Mouse (Mus musculus) CD4-positive, CD25-positive, alpha-beta regulatory T cell, adult 4 months (primary cell): ENCODE measurements around the gene Tmsb15l. TPM values are rescaled to one million over a fixed set of nuclear protein-coding genes. Genes with fewer than 3 reads are reported as not detected.
"Not testable (repeated sequence)": the region's sequence is repeated elsewhere in the genome, so short reads cannot be mapped to it uniquely, and the experiment has no call there.

Experiments used
- ATAC-seq: one replicate; pipeline ENCODE4 v1.8.0; 2017
- polyA plus RNA-seq, 2 experiments: library from polyadenylated mRNA; unstranded; fragments of 100-300 nt; shearing (Covaris generic); gene quantifications; one replicate each; pipeline ENCODE4 v1.2.1; 2017

Gene Tmsb15l
- 10 to 100 TPM in 1 of 2 experiments, 1 to 10 TPM in 1; 3.0 to 17.7 TPM for polyA plus RNA-seq

- ATAC-seq, result peak; percentile 96
Observed at GRCm38 (mm10) chrX:136976424-136977084, at the start of gene Tmsb15l, which contains the start of gene Tmsb15b1. TSS of gene Tmsb15l (minus strand) at chrX:136976869. TSS of gene Tmsb15b1 (minus strand) at chrX:136976874.

- ATAC-seq, result peak; percentile 77
Observed at GRCm38 (mm10) chrX:137019310-137019709, 42.6 kb upstream of the Tmsb15l start.

GRCm38 (mm10) chrX:137017668-137018067 lies 41.0 kb upstream of the Tmsb15l start:
- no peak for ATAC-seq

- ATAC-seq, result peak; percentile 83
Observed at GRCm38 (mm10) chrX:137015099-137015709, 38.5 kb upstream of the Tmsb15l start.

GRCm38 (mm10) chrX:136996256-136996655 lies 19.6 kb upstream of the Tmsb15l start:
- no peak for ATAC-seq

GRCm38 (mm10) chrX:136993641-136994040 lies 17.0 kb upstream of the Tmsb15l start:
- no peak for ATAC-seq

- peak; percentile 90 for ATAC-seq
Observed at GRCm38 (mm10) chrX:136992978-136993547, 16.4 kb upstream of the Tmsb15l start, which contains the start of gene Zcchc18. TSS of gene Zcchc18 (plus strand) at chrX:136993155.

GRCm38 (mm10) chrX:136992191-136992965 lies 15.7 kb upstream of the Tmsb15l start:
- ATAC-seq, result peak; percentile 53

GRCm38 (mm10) chrX:136991274-136991673 lies 14.6 kb upstream of the Tmsb15l start:
- no peak for ATAC-seq

GRCm38 (mm10) chrX:136986039-136986438 lies 9.4 kb upstream of the Tmsb15l start:
- ATAC-seq, result peak; percentile 70

- peak; percentile 33 for ATAC-seq
Observed at GRCm38 (mm10) chrX:136978616-136979015, 1.9 kb upstream of the Tmsb15l start.

GRCm38 (mm10) chrX:136975397-136975796 lies 1.3 kb downstream of the Tmsb15l start, which contains the start of gene Tmsb15b2:
TSS of gene Tmsb15b2 (minus strand) at chrX:136975497.
- not testable (repeated sequence) for ATAC-seq

GRCm38 (mm10) chrX:136959688-136960087 lies 17.0 kb downstream of the Tmsb15l start:
- ATAC-seq, result peak; percentile 62

- ATAC-seq, result not testable (repeated sequence)
Observed at GRCm38 (mm10) chrX:136958300-136958699, 18.4 kb downstream of the Tmsb15l start.

GRCm38 (mm10) chrX:136957583-136958279 lies 18.9 kb downstream of the Tmsb15l start:
- peak; percentile 86 for ATAC-seq

GRCm38 (mm10) chrX:136937985-136938384 lies 38.7 kb downstream of the Tmsb15l start:
- no peak for ATAC-seq

GRCm38 (mm10) chrX:136927031-136927430 lies 49.6 kb downstream of the Tmsb15l start, which contains the start of gene H2bfm:
TSS of gene H2bfm (plus strand) at chrX:136927325.
- no peak for ATAC-seq

GRCm38 (mm10) chrX:136925863-136926262 lies 50.8 kb downstream of the Tmsb15l start:
- ATAC-seq, result peak; percentile 42
